In the genomic region with DNA sequence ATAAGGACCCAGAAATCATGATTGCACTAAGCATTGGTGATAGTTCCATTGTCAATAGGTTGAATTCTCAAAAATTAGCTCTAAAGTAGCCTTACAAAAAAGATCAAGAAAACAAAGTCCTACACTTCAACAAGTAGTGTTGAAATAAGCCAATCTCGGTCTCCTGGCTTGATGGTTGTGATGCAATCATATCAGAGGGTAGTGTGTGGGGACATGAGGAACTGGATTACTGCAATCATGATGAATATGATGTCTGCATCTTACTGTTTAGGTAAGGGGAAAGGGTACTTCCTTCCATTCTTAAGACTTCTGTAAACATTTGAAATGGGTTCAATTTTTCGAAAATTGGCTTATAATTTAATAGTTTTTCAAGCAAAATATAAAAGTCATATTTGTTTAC, we compare ENCODE assay signal across 27 mouse cellular contexts.
"Had no signal": no experiment of that assay in that cellular context is flagged by ENCODE, and none has a peak within 500 bp of the region (broad histone marks: within the 10 kb centered on the region; RNA-seq: fewer than 3 reads in every experiment).

No protein-coding gene starts in this region.

- H3K36me3 ChIP-seq: embryonic facial prominence, embryonic 10.5 days; embryonic facial prominence, embryonic 12.5 days; embryonic facial prominence, embryonic 13.5 days; embryonic facial prominence, embryonic 15.5 days; forebrain, embryonic 10.5 days; forebrain, embryonic 12.5 days; forebrain, embryonic 15.5 days had no signal

- H3K27ac ChIP-seq: embryonic facial prominence, embryonic 10.5 days; embryonic facial prominence, embryonic 12.5 days; embryonic facial prominence, embryonic 13.5 days; embryonic facial prominence, embryonic 15.5 days; forebrain, embryonic 10.5 days; forebrain, embryonic 12.5 days; forebrain, embryonic 13.5 days; forebrain, embryonic 15.5 days; gastrocnemius, adult 2 months; heart, adult 2 months had no signal

- ATAC-seq: forebrain, embryonic 13.5 days; forebrain, embryonic 14.5 days; forebrain, embryonic 15.5 days; forebrain, embryonic 16.5 days; forebrain, postnatal 0 days had no signal

- H3K4me3 ChIP-seq: embryonic facial prominence, embryonic 10.5 days; embryonic facial prominence, embryonic 12.5 days; embryonic facial prominence, embryonic 13.5 days; embryonic facial prominence, embryonic 15.5 days; erythroblast, embryonic 14.5 days; forebrain, embryonic 10.5 days; forebrain, embryonic 12.5 days; forebrain, embryonic 13.5 days; forebrain, embryonic 15.5 days; gastrocnemius, adult 2 months; heart, adult 2 months had no signal

- H3K9ac ChIP-seq: embryonic facial prominence, embryonic 12.5 days; embryonic facial prominence, embryonic 13.5 days; embryonic facial prominence, embryonic 15.5 days; forebrain, embryonic 12.5 days; forebrain, embryonic 13.5 days; forebrain, embryonic 15.5 days; forebrain, postnatal 0 days had no signal

- H3K9me3 ChIP-seq: embryonic facial prominence, embryonic 10.5 days; embryonic facial prominence, embryonic 12.5 days; embryonic facial prominence, embryonic 15.5 days; forebrain, embryonic 10.5 days; forebrain, embryonic 12.5 days; forebrain, embryonic 15.5 days had no signal

- H3K27me3 ChIP-seq: embryonic facial prominence, embryonic 12.5 days; embryonic facial prominence, embryonic 13.5 days; embryonic facial prominence, embryonic 15.5 days; forebrain, embryonic 12.5 days; forebrain, embryonic 13.5 days; forebrain, embryonic 15.5 days had no signal

- DNase-seq: cerebellum, adult 9-10 months; cerebellum, adult 9-11 months; cerebellum, postnatal 10 days; cerebellum, postnatal 14 days; cerebellum, postnatal 25 days; cerebellum, postnatal 36 days; embryo, embryonic 11 days; forebrain, postnatal 0 days; gastrocnemius, adult 2 months; gastrocnemius, postnatal 10 days; gastrocnemius, postnatal 14 days; gastrocnemius, postnatal 25 days; gastrocnemius, postnatal 36 days; heart, adult 11 months; heart, adult 18-20 months; heart, adult 2 months had no signal

- H3K4me1 ChIP-seq: embryonic facial prominence, embryonic 10.5 days; embryonic facial prominence, embryonic 12.5 days; embryonic facial prominence, embryonic 13.5 days; embryonic facial prominence, embryonic 15.5 days; forebrain, embryonic 10.5 days; forebrain, embryonic 12.5 days; forebrain, embryonic 13.5 days; forebrain, embryonic 15.5 days had no signal

- H3K4me2 ChIP-seq: embryonic facial prominence, embryonic 12.5 days; embryonic facial prominence, embryonic 13.5 days; embryonic facial prominence, embryonic 15.5 days; forebrain, embryonic 12.5 days; forebrain, embryonic 13.5 days; forebrain, embryonic 15.5 days had no signal
